Mouse (Mus musculus) CH12.LX (cell line): ENCODE measurements around the gene Traf4. TPM values are rescaled to one million over a fixed set of nuclear protein-coding genes. Genes with fewer than 3 reads are reported as not detected.

Source experiments
- DNase-seq: peaks from one replicate; pipeline ENCODE4 v3.0.0-alpha.2; 2013; ENCODE audit errors: extremely low read depth
- H3K27ac ChIP-seq: 2 replicates; pipeline ENCODE4 v1.5.1; 2012; ENCODE audit warnings: low read depth, mild to moderate bottlenecking, control low read depth, moderate library complexity; ENCODE audit not compliant: insufficient read depth
- H3K27me3 ChIP-seq: replicated peaks from 2 replicates; pipeline ENCODE3; 2012; ENCODE audit warnings: inconsistent platforms
- H3K36me3 ChIP-seq, 2 experiments: replicated peaks in 1 of 2; 2 replicates each; pipeline versions ENCODE3 to v1.6.1; 2012; ENCODE audit warnings: inconsistent platforms in 1 of 2, low read length in 1 of 2, mild to moderate bottlenecking in 1 of 2, mixed read lengths in 1 of 2, moderate library complexity in 1 of 2; ENCODE audit not compliant: control insufficient read depth in 1 of 2, insufficient read depth in 1 of 2
- H3K4me1 ChIP-seq, 2 experiments: 2 replicates each; pipeline ENCODE4 v1.6.1; 2012; ENCODE audit warnings: inconsistent platforms in 1 of 2, moderate library complexity in 1 of 2; ENCODE audit not compliant: insufficient read depth in 2 of 2, control insufficient read depth in 1 of 2
- H3K4me2 ChIP-seq: 2 replicates; pipeline ENCODE4 v1.6.1; 2012; ENCODE audit warnings: low read depth, mild to moderate bottlenecking, control low read depth; ENCODE audit not compliant: poor library complexity, insufficient read depth, severe bottlenecking
- H3K4me3 ChIP-seq, 3 experiments: fragments of 150-350 bp in 1 of 3; sonication (generic) in 1 of 3; replicated peaks in 1 of 3; 2 replicates each; pipeline versions ENCODE3 to v1.5.1; 2011 to 2012; ENCODE audit warnings: low read depth in 2 of 3, low read length in 2 of 3, mild to moderate bottlenecking in 2 of 3, moderate library complexity in 2 of 3, control low read depth in 1 of 3, improper control_type of control experiment in 1 of 3, inconsistent platforms in 1 of 3, mixed read lengths in 1 of 3; ENCODE audit not compliant: poor library complexity in 1 of 3
- H3K79me2 ChIP-seq: replicated peaks from 2 replicates; pipeline ENCODE4 v1.6.1; 2012; ENCODE audit warnings: mild to moderate bottlenecking, moderate library complexity; ENCODE audit not compliant: control insufficient read depth, poor library complexity, insufficient read depth, severe bottlenecking; ENCODE audit errors: extremely low read depth
- H3K9ac ChIP-seq: 2 replicates; pipeline ENCODE4 v1.6.1; 2012; ENCODE audit warnings: low read depth, mild to moderate bottlenecking, control low read depth, moderate library complexity; ENCODE audit not compliant: insufficient read depth
- H3K9me3 ChIP-seq: replicated peaks from 2 replicates; pipeline ENCODE3; 2012; ENCODE audit warnings: low read length, inconsistent platforms, mixed read lengths
- E2F4 ChIP-seq: IDR thresholded peaks from 2 replicates; pipeline ENCODE4 v1.6.1; 2011; ENCODE audit warnings: low read depth, low read length, improper control_type of control experiment; ENCODE audit not compliant: insufficient replicate concordance
- ELF1 ChIP-seq: IDR thresholded peaks from 2 replicates; pipeline ENCODE4 v1.6.1; 2014; ENCODE audit warnings: low read depth, mild to moderate bottlenecking, inconsistent platforms, low read length, improper control_type of control experiment
- EP300 ChIP-seq: IDR thresholded peaks from 2 replicates; pipeline ENCODE4 v1.6.1; 2011; ENCODE audit warnings: low read length, improper control_type of control experiment
- IRF4 ChIP-seq: IDR thresholded peaks from 2 replicates; pipeline ENCODE4 v1.6.1; 2014; ENCODE audit warnings: low read depth, mild to moderate bottlenecking, inconsistent platforms, low read length, improper control_type of control experiment
- MAFK ChIP-seq: IDR thresholded peaks from 2 replicates; pipeline ENCODE4 v1.6.1; 2011; ENCODE audit warnings: low read length, improper control_type of control experiment; ENCODE audit not compliant: insufficient replicate concordance
- MAX ChIP-seq: IDR thresholded peaks from 2 replicates; pipeline ENCODE4 v1.6.1; 2011; ENCODE audit warnings: low read length, improper control_type of control experiment
- MAZ ChIP-seq: IDR thresholded peaks from 2 replicates; pipeline ENCODE4 v1.6.1; 2012; ENCODE audit warnings: low read depth, mild to moderate bottlenecking, inconsistent platforms, low read length, improper control_type of control experiment, moderate library complexity
- MXI1 ChIP-seq: IDR thresholded peaks from 2 replicates; pipeline ENCODE4 v1.6.1; 2011; ENCODE audit warnings: mild to moderate bottlenecking, low read depth, low read length, improper control_type of control experiment
- MYC ChIP-seq: IDR thresholded peaks from 2 replicates; pipeline ENCODE4 v1.6.1; 2011; ENCODE audit warnings: low read depth, mild to moderate bottlenecking, improper control_type of control experiment, low read length
- RAD21 ChIP-seq: IDR thresholded peaks from 2 replicates; pipeline ENCODE4 v1.6.1; 2011; ENCODE audit warnings: low read depth, mild to moderate bottlenecking, low read length, improper control_type of control experiment, moderate library complexity
- UBTF ChIP-seq: IDR thresholded peaks from 2 replicates; pipeline ENCODE4 v1.6.1; 2012; ENCODE audit warnings: low read depth, mild to moderate bottlenecking, inconsistent platforms, low read length, improper control_type of control experiment, moderate library complexity
- USF2 ChIP-seq: conservative IDR thresholded peaks from 2 replicates; pipeline ENCODE4 v1.6.1; 2011; ENCODE audit warnings: low read depth, low read length, improper control_type of control experiment
- ZNF384 ChIP-seq: IDR thresholded peaks from 2 replicates; pipeline ENCODE4 v1.6.1; 2012; ENCODE audit warnings: low read depth, low read length, improper control_type of control experiment, inconsistent platforms
- dilution Hi-C: fragments of 300-500 bp; cut with MboI; formaldehyde crosslinking; loops from 2 replicates; pipeline ENCODE4 v1.14.3; 2020; ENCODE audit warnings: low sequenced_read_pairs; ENCODE audit not compliant: extremely low pct_unique_long_range_greater_than_20kb, extremely low pct_ligation_motif_present
- in situ Hi-C: fragments of 300-500 bp; cut with MboI; formaldehyde crosslinking; loops from 3 replicates; pipeline ENCODE4 v1.14.3; 2019; ENCODE audit warnings: low sequenced_read_pairs, low pct_ligation_motif_present, low pct_unique_long_range_greater_than_20kb, mixed read lengths
- polyA plus RNA-seq: library from polyadenylated mRNA; unstranded; fragments of >175 nt; gene quantifications from 2 replicates; pipeline ENCODE4 v1.2.1, GENCODE M21; 2012; ENCODE audit warnings: low read depth; ENCODE audit not compliant: insufficient read length
- total RNA-seq, 2 experiments: library from RNA; depleted of rRNA; stranded (reverse); fragments of 300-350 nt in 1 of 2; fragments of >200 nt in 1 of 2; gene quantifications; 2 replicates each; pipeline ENCODE4 v1.2.3; 2012 to 2014

Traf4 gene
- total and polyA plus RNA-seq, 3 experiments: 20.8 to 68.7 (median 55.9) TPM

DNA sequence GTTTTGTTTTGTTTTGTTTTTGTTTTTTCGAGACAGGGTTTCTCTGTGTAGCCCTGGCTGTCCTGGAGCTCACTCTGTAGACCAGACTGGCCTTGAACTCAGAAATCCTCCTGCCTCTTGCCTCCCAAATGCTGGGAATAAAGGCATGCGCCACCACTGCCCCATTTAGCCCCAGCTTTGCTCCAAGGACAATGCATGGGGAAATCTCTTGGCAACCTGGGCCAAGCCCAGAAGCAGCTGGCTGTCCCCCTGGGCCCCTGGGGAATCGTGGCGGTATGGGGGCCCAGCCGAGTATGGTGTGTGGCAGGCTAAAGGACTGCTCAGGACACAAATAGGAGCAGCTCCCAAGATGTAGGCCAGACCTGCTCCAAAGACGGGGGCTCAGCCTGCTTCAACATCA, 38.9 kb upstream of the Traf4 start:
- Histone ChIP-seq H3K79me2 (no peaks in the 10 kb centered on the region), H3K36me3 (peaks cover 59 to 74% of the 10 kb centered on the region in 2 experiments), H3K4me3 (no peak overlapping the region), H3K9ac (no peak overlapping the region), H3K4me2 (no peak overlapping the region), H3K27ac (no peak overlapping the region), H3K4me1 (peaks cover 5 to 16% of the 10 kb centered on the region in 2 experiments; a peak in 3 of 4 replicates), H3K27me3 (no peaks in the 10 kb centered on the region), H3K9me3 (no peaks in the 10 kb centered on the region)
- no peak for DNase-seq
- in situ Hi-C loops (no loop called here), dilution Hi-C loops (no loop called here)
- TF ChIP-seq MYC: no peak
- no peak for TF ChIP-seq ZNF384

DNA sequence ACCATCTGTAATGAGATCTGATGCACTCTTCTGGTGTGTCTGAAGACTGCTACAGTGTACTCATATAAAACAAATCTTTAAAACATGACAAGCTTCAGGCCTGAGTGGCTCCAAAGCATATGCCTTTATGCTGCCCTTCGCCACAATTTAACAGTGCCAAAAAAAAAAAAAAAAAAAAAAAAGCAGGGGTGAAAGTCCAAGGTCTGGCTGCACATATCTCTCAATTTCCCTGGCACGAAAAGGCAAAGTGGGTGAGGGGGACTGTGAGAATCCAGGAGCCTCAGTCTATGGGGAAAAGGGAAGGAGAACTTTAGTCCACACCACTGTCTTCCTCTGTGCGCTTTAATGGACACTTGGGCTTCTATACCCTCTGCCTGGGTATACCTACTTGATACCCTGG, 37.0 kb upstream of the Traf4 start:
- no peak overlapping the region for H3K27ac ChIP-seq
- H3K4me2 ChIP-seq: no peak overlapping the region
- peaks cover 40 to 55% of the 10 kb centered on the region in 2 experiments for H3K36me3 ChIP-seq
- no peaks in the 10 kb centered on the region for H3K9me3 ChIP-seq
- H3K4me1 ChIP-seq: peaks cover 5 to 16% of the 10 kb centered on the region in 2 experiments; a peak in 3 of 4 replicates
- no peak overlapping the region for H3K9ac ChIP-seq
- no peak for DNase-seq
- in situ Hi-C loops: no loop called here
- TF ChIP-seq IRF4 (no peak), MXI1 (no peak), MAX (no peak), E2F4 (no peak), USF2 (no peak), EP300 (no peak), UBTF (no peak), RAD21 (no peak), ELF1 (no peak), MAFK (no peak)
- dilution Hi-C loops: no loop called here
- H3K79me2 ChIP-seq: no peaks in the 10 kb centered on the region
- no peak overlapping the region for H3K4me3 ChIP-seq
- no peaks in the 10 kb centered on the region for H3K27me3 ChIP-seq

DNA sequence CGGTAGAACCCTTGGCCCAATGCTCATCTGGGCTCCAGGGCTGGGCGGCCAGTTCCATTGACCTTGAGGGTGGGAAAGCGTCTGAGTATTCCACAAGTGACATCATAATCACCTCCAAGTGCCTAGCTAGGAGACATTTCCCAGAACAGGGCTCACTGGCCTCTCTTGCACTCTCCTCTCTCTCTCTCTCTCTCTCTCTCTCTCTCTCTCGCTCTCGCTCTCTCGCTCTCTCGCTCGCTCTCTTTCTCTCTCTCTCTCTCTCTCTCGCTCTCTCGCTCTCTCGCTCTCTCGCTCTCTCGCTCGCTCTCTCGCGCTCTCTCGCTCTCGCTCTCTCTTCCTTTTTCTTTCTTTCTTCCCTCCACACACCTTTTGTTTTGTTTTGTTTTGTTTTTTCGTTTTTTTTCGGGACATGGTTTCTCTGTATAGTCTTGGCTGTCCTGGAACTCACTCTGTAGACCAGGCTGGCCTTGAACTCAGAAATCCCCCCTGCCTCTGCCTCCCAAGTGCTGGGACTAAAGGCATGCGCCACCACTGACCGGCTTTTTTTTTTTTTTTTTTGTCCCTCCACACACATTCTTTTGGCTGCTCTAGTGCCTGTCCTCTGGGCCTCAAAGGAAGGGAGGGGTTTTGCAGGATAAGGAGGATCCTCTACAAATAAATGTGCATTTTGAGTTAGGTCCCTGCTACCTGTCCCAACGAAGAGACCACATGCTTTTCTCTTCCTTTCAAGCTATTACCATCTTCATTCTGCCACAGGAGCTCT, 29.9 kb upstream of the Traf4 start:
- Histone ChIP-seq H3K4me1 (0 out of 4 replicates have a peak, but pooled peaks cover 0 to 2% of the 10 kb centered on the region in 2 experiments), H3K9ac (no peak overlapping the region)
- no peak for TF ChIP-seq MAZ
- TF ChIP-seq, all 38 proteins: peak for 0
- H3K27ac ChIP-seq: no peak overlapping the region
- no peak overlapping the region for H3K4me3 ChIP-seq
- H3K79me2 ChIP-seq: no peaks in the 10 kb centered on the region
- H3K9me3 ChIP-seq: peaks cover 14% of the 10 kb centered on the region
- peaks cover 19% of the 10 kb centered on the region for H3K27me3 ChIP-seq
- no peak overlapping the region for H3K4me2 ChIP-seq
- no peaks in the 10 kb centered on the region for H3K36me3 ChIP-seq
- no peak for DNase-seq
- in situ Hi-C loops (no loop called here), dilution Hi-C loops (no loop called here)
